Mouse (Mus musculus) brown adipose tissue, adult 24 weeks (tissue): ENCODE measurements around the gene Plekhj1. TPM values are rescaled to one million over a fixed set of nuclear protein-coding genes. Genes with fewer than 3 reads are reported as not detected.

Experiments used
- H3K27ac ChIP-seq: fragments of 200-500 bp; replicated peaks from 2 replicates; pipeline ENCODE4 v1.5.1; 2012; ENCODE audit warnings: low read depth, mild to moderate bottlenecking, low read length
- H3K4me1 ChIP-seq: fragments of 200-500 bp; 2 replicates; pipeline ENCODE4 v1.6.1; 2012; ENCODE audit warnings: low read length, mixed read lengths; ENCODE audit not compliant: control insufficient read depth, insufficient read depth, insufficient read length
- H3K4me3 ChIP-seq: fragments of 200-500 bp; 2 replicates; pipeline ENCODE4 v1.5.1; 2012; ENCODE audit warnings: low read depth, mild to moderate bottlenecking, low read length, moderate library complexity; ENCODE audit not compliant: insufficient read depth
- polyA plus RNA-seq: library from polyadenylated mRNA; stranded (reverse); fragments of >200 nt; gene quantifications from 2 replicates; pipeline ENCODE4 v1.2.4, GENCODE M21; 2012; ENCODE audit not compliant: missing spikeins, insufficient read depth, insufficient read length

The Plekhj1 gene
- polyA plus RNA-seq, 1 experiment, result 40.5 TPM

- Histone ChIP-seq H3K4me3 (no peak overlapping the region), H3K27ac (peak overlapping the region; percentile 19; the same call in 1 of the 2 replicates), H3K4me1 (peaks cover 43% of the 10 kb centered on the region)
These were observed 39.8 kb downstream of the Plekhj1 start for GRCm38 (mm10) chr10:80758651-80759050.

GRCm38 (mm10) chr10:80757717-80758116 lies 40.7 kb downstream of the Plekhj1 start:
- Histone ChIP-seq H3K4me3 (peak overlapping the region; percentile 94; the same call in 1 of the 2 replicates), H3K27ac (peak overlapping the region; percentile 84), H3K4me1 (peaks cover 34% of the 10 kb centered on the region)

- H3K4me3 ChIP-seq, result peak overlapping the region; percentile 94
- H3K4me1 ChIP-seq, result peaks cover 33% of the 10 kb centered on the region
- H3K27ac ChIP-seq, result peak overlapping the region; percentile 84
These were observed 41.5 kb downstream of the Plekhj1 start for GRCm38 (mm10) chr10:80756967-80757366.

- peak overlapping the region; percentile 94 for H3K4me3 ChIP-seq
- peak overlapping the region; percentile 84 for H3K27ac ChIP-seq
- H3K4me1 ChIP-seq, result peaks cover 30% of the 10 kb centered on the region
These were observed 41.9 kb downstream of the Plekhj1 start for GRCm38 (mm10) chr10:80756509-80756908.

GRCm38 (mm10) chr10:80756099-80756498 lies 42.3 kb downstream of the Plekhj1 start:
- Histone ChIP-seq H3K27ac (peak overlapping the region; percentile 84), H3K4me3 (peak overlapping the region; percentile 94), H3K4me1 (peaks cover 30% of the 10 kb centered on the region)

GRCm38 (mm10) chr10:80755291-80756015 lies 43.0 kb downstream of the Plekhj1 start:
- Histone ChIP-seq H3K4me3 (peak overlapping the region; percentile 94), H3K4me1 (peaks cover 25% of the 10 kb centered on the region), H3K27ac (peak overlapping the region; percentile 84)

- H3K27ac ChIP-seq, result peak within 1 kb of the TSS; percentile 84
- peaks cover 25% of the 10 kb centered on the region for H3K4me1 ChIP-seq
- H3K4me3 ChIP-seq, result peak within 1 kb of the TSS; percentile 94
These were observed 43.7 kb downstream of the Plekhj1 start, which contains the start of gene Dot1l for GRCm38 (mm10) chr10:80754594-80755290. Dot1l (plus strand) TSS chr10:80755206.

- Histone ChIP-seq H3K27ac (peak overlapping the region; percentile 93), H3K4me3 (peak overlapping the region; percentile 42), H3K4me1 (peaks cover 14% of the 10 kb centered on the region)
These were observed 46.3 kb downstream of the Plekhj1 start for GRCm38 (mm10) chr10:80752079-80752625.

- Histone ChIP-seq H3K4me3 (peak overlapping the region; percentile 42), H3K4me1 (peaks cover 6% of the 10 kb centered on the region), H3K27ac (peak overlapping the region; percentile 93)
These were observed 47.1 kb downstream of the Plekhj1 start for GRCm38 (mm10) chr10:80751188-80751832.

- H3K4me1 ChIP-seq, result peaks cover 7% of the 10 kb centered on the region
- H3K4me3 ChIP-seq, result no peak overlapping the region
- H3K27ac ChIP-seq, result no peak overlapping the region
These were observed 49.8 kb downstream of the Plekhj1 start for GRCm38 (mm10) chr10:80748609-80749008.

- H3K4me1 ChIP-seq, result peaks cover 6% of the 10 kb centered on the region
- H3K4me3 ChIP-seq, result no peak overlapping the region
- no peak overlapping the region for H3K27ac ChIP-seq
These were observed 51.0 kb downstream of the Plekhj1 start for GRCm38 (mm10) chr10:80747410-80747809.

Other genes with a start within 250 kb of the Plekhj1 start
- gene Rexo1, start 237.1 kb downstream of the Plekhj1 start, polyA plus RNA-seq, result 10.8 and 13.8 TPM in 2 replicates
- 4.1 and 4.2 TPM in 2 replicates for gene Klf16, start 221.3 kb downstream of the Plekhj1 start, polyA plus RNA-seq
- gene Abhd17a, start 208.3 kb downstream of the Plekhj1 start, polyA plus RNA-seq, result 76.3 and 81.6 TPM in 2 replicates
- gene Scamp4, start 195.8 kb downstream of the Plekhj1 start, polyA plus RNA-seq, result 14.6 and 16.2 TPM in 2 replicates
- gene Adat3, start 195.7 kb downstream of the Plekhj1 start, polyA plus RNA-seq, result 1.0 TPM in 1 of 2 replicates, not detected in the other
- gene Gm49322, start 192.6 kb downstream of the Plekhj1 start, polyA plus RNA-seq, result 0.67 and 0.75 TPM in 2 replicates
- gene Csnk1g2, start 175.8 kb downstream of the Plekhj1 start, polyA plus RNA-seq, result 50.9 and 67.7 TPM in 2 replicates
- 20.6 and 33.9 TPM in 2 replicates for gene Btbd2, start 141.6 kb downstream of the Plekhj1 start, polyA plus RNA-seq
- gene Mknk2, start 120.5 kb downstream of the Plekhj1 start, polyA plus RNA-seq, result 313 and 519 TPM in 2 replicates
- gene Mob3a, start 96.6 kb downstream of the Plekhj1 start, polyA plus RNA-seq, result 5.2 and 12.0 TPM in 2 replicates
- 2.5 and 5.0 TPM in 2 replicates for gene Izumo4, start 96.4 kb downstream of the Plekhj1 start, polyA plus RNA-seq
- 35.0 and 40.9 TPM in 2 replicates for gene Ap3d1, start 56.4 kb downstream of the Plekhj1 start, polyA plus RNA-seq
- 11.5 and 15.8 TPM in 2 replicates for gene Dot1l, start 43.4 kb downstream of the Plekhj1 start, polyA plus RNA-seq
- 12.1 and 15.3 TPM in 2 replicates for gene Sf3a2, start 428 bp downstream of the Plekhj1 start, polyA plus RNA-seq
- not detected in 2 replicates for gene Amh, start 6.6 kb upstream of the Plekhj1 start, polyA plus RNA-seq
- 2.4 and 4.9 TPM in 2 replicates for gene Jsrp1, start 14.9 kb upstream of the Plekhj1 start, polyA plus RNA-seq
- 447 and 892 TPM in 2 replicates for gene Oaz1, start 28.0 kb upstream of the Plekhj1 start, polyA plus RNA-seq
- gene Lingo3, start 45.4 kb upstream of the Plekhj1 start, polyA plus RNA-seq, result not detected in 2 replicates
- 55.6 and 61.3 TPM in 2 replicates for gene Lsm7, start 56.6 kb upstream of the Plekhj1 start, polyA plus RNA-seq
- 8.7 and 14.0 TPM in 2 replicates for gene Sppl2b, start 56.6 kb upstream of the Plekhj1 start, polyA plus RNA-seq
- gene Tmprss9, start 73.2 kb upstream of the Plekhj1 start, polyA plus RNA-seq, result not detected in 2 replicates
- 319 and 342 TPM in 2 replicates for gene Timm13, start 102.3 kb upstream of the Plekhj1 start, polyA plus RNA-seq
- 1.9 and 4.9 TPM in 2 replicates for gene Lmnb2, start 119.6 kb upstream of the Plekhj1 start, polyA plus RNA-seq
- gene Gadd45b, start 131.4 kb upstream of the Plekhj1 start, polyA plus RNA-seq, result 7.2 and 10.3 TPM in 2 replicates
- 6.4 and 9.0 TPM in 2 replicates for gene Gng7, start 216.3 kb upstream of the Plekhj1 start, polyA plus RNA-seq
- gene Diras1, start 227.0 kb upstream of the Plekhj1 start, polyA plus RNA-seq, result not detected in 2 replicates
- 7.0 and 12.1 TPM in 2 replicates for gene Slc39a3, start 238.8 kb upstream of the Plekhj1 start, polyA plus RNA-seq